Mouse (Mus musculus) limb, embryonic 13.5 days (tissue): ENCODE measurements around the gene Nup98. TPM values are rescaled to one million over a fixed set of nuclear protein-coding genes. Genes with fewer than 3 reads are reported as not detected.

ENCODE experiments used
- ATAC-seq: fragments of 200-750 bp; cut with Nextera tagmentation; 2 replicates; pipeline ENCODE4 v1.8.0; 2017; ENCODE audit warnings: low read depth, moderate number of reproducible peaks, moderate TSS enrichment; ENCODE audit not compliant: low FRiP score
- H3K27ac ChIP-seq: fragments of 300-500 bp; sonication (generic); 2 replicates; pipeline ENCODE4 v1.5.1; 2015; ENCODE audit warnings: inconsistent platforms, mild to moderate bottlenecking, moderate library complexity
- H3K27me3 ChIP-seq: fragments of 300-500 bp; sonication (generic); 2 replicates; pipeline ENCODE4 v1.6.1; 2015; ENCODE audit warnings: mild to moderate bottlenecking, inconsistent platforms
- H3K36me3 ChIP-seq: fragments of 300-500 bp; sonication (generic); 2 replicates; pipeline ENCODE4 v1.6.1; 2015; ENCODE audit warnings: inconsistent platforms, mild to moderate bottlenecking, moderate library complexity
- H3K4me1 ChIP-seq: fragments of 300-500 bp; sonication (generic); 2 replicates; pipeline ENCODE4 v1.6.1; 2015; ENCODE audit warnings: inconsistent platforms
- H3K4me2 ChIP-seq: fragments of 300-500 bp; sonication (generic); replicated peaks from 2 replicates; pipeline ENCODE4 v1.6.1; 2015; ENCODE audit warnings: inconsistent platforms, mild to moderate bottlenecking, moderate library complexity
- H3K4me3 ChIP-seq: fragments of 300-500 bp; sonication (generic); 2 replicates; pipeline ENCODE4 v1.5.1; 2015; ENCODE audit warnings: moderate library complexity, mild to moderate bottlenecking, inconsistent platforms
- H3K9ac ChIP-seq: fragments of 300-500 bp; sonication (generic); 2 replicates; pipeline ENCODE4 v1.6.1; 2015; ENCODE audit warnings: mild to moderate bottlenecking, inconsistent platforms
- H3K9me3 ChIP-seq: fragments of 300-500 bp; sonication (generic); 2 replicates; pipeline ENCODE4 v1.6.1; 2016; ENCODE audit warnings: inconsistent platforms
- WGBS: fragments of 180-500 bp; shearing (Covaris S2); methylation state at CpG from one replicate; pipeline ENCODE4 v1.1.7; 2015; 5-methylcytosine and 5-hydroxymethylcytosine counted together
- polyA plus RNA-seq: library from polyadenylated mRNA; unstranded; fragments of >200 nt; fragmentation: Nextera tagmentation; extraction: Ambion mirVana; gene quantifications from 2 replicates; pipeline ENCODE4 v1.2.1, GENCODE M21; 2015

The Nup98 gene
- polyA plus RNA-seq, 1 experiment from 2014 or later: 42.9 TPM

GRCm38 (mm10) chr7:102226051-102226450 lies 16.1 kb upstream of the Nup98 start:
- H3K4me1 ChIP-seq: peaks cover 6% of the 10 kb centered on the region
- no peak overlapping the region for H3K27ac ChIP-seq
- peaks cover 3% of the 10 kb centered on the region; the same call in 1 of the 2 replicates for H3K9me3 ChIP-seq
- no peak for ATAC-seq
- no peak overlapping the region for H3K4me3 ChIP-seq
- no peak overlapping the region for H3K4me2 ChIP-seq
- WGBS: 94% methylated on average over 6 of the region's 6 CpGs
- H3K27me3 ChIP-seq: no peaks in the 10 kb centered on the region
- no peak overlapping the region; the same call in 1 of the 2 replicates for H3K9ac ChIP-seq
- H3K36me3 ChIP-seq: peaks cover 46% of the 10 kb centered on the region

GRCm38 (mm10) chr7:102223883-102224738 lies 14.1 kb upstream of the Nup98 start:
- H3K27ac ChIP-seq: no peak overlapping the region
- ATAC-seq: no peak
- WGBS: 90% methylated on average over 5 of the region's 5 CpGs

DNA sequence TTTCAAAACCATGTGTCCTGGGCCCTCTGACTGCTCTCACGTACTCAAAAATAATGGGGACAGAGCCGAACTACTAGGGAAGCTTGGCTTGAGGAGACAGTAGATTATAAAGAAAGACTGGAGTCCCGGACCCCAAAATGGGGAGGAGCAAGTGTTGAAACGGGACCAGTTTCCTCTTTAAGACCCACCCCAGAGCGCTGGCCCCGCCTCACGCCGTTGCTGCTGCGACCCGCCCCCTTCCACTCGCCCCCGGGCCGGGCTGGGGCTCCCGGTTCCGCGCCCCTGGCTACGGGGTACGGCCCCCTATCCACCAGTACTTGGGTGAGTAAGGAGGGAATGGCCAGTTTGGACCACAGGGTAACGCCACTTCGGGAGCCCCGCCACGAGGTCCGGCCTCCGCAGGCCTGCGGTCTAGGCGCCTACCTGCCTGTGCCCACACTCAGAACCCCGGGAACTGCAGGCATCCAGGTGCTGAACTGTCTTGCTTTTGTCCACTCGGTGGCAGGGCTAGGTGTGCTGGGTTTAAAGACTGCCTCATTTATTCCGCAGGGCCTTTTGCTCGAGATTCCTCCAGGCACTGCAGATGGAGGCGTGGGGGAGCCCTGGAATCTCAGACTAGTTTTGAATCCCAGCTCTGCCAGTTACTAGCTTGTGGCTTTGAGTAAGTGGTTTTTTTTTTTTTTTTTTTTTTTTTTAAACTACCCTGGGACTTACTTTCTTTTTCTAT lies 13.0 kb upstream of the Nup98 start:
- WGBS: 2% methylated on average over 30 of the region's 31 CpGs
- H3K4me3 ChIP-seq: peak overlapping the region; percentile 73
- H3K27me3 ChIP-seq: no peaks in the 10 kb centered on the region
- peak overlapping the region; percentile 72 for H3K4me2 ChIP-seq
- peak overlapping the region; percentile 80 for H3K27ac ChIP-seq
- no peaks in the 10 kb centered on the region for H3K9me3 ChIP-seq
- ATAC-seq: peak; percentile 82
- peak overlapping the region; percentile 81 for H3K9ac ChIP-seq
- H3K36me3 ChIP-seq: peaks cover 18% of the 10 kb centered on the region
- H3K4me1 ChIP-seq: peaks cover 6% of the 10 kb centered on the region

More at GRCm38 (mm10) chr7:102223883-102224738, 14.1 kb upstream of the Nup98 start:
- Histone ChIP-seq H3K36me3 (peaks cover 27% of the 10 kb centered on the region), H3K9me3 (peaks cover 3% of the 10 kb centered on the region; the same call in 1 of the 2 replicates), H3K4me3 (peak overlapping the region; percentile 73), H3K4me2 (peak overlapping the region; percentile 72), H3K27me3 (no peaks in the 10 kb centered on the region), H3K4me1 (peaks cover 6% of the 10 kb centered on the region), H3K9ac (0 out of 2 replicates have a peak overlapping the region, but pooled peaks have one; percentile 19)

GRCm38 (mm10) chr7:102222336-102222735 lies 12.4 kb upstream of the Nup98 start:
- H3K9me3 ChIP-seq: no peaks in the 10 kb centered on the region
- peaks cover 12% of the 10 kb centered on the region for H3K36me3 ChIP-seq
- peak overlapping the region; percentile 80 for H3K27ac ChIP-seq
- peak; percentile 74 for ATAC-seq
- H3K4me1 ChIP-seq: peaks cover 6% of the 10 kb centered on the region
- H3K4me2 ChIP-seq: peak overlapping the region; percentile 72
- no peaks in the 10 kb centered on the region for H3K27me3 ChIP-seq
- peak overlapping the region; percentile 73 for H3K4me3 ChIP-seq
- H3K9ac ChIP-seq: peak overlapping the region; percentile 81
- 2% methylated on average over 9 of the region's 13 CpGs for WGBS

- H3K4me2 ChIP-seq: peak overlapping the region; percentile 72
- peaks cover 6% of the 10 kb centered on the region for H3K4me1 ChIP-seq
- H3K36me3 ChIP-seq: peaks cover 7% of the 10 kb centered on the region
- H3K4me3 ChIP-seq: no peak overlapping the region
- H3K27ac ChIP-seq: no peak overlapping the region; the same call in 1 of the 2 replicates
- H3K9me3 ChIP-seq: no peaks in the 10 kb centered on the region
- no peak for ATAC-seq
- no peaks in the 10 kb centered on the region for H3K27me3 ChIP-seq
- 44% methylated on average over 1 of the region's 1 CpGs for WGBS
- H3K9ac ChIP-seq: no peak overlapping the region
These were observed 11.9 kb upstream of the Nup98 start for GRCm38 (mm10) chr7:102221899-102222298.

DNA sequence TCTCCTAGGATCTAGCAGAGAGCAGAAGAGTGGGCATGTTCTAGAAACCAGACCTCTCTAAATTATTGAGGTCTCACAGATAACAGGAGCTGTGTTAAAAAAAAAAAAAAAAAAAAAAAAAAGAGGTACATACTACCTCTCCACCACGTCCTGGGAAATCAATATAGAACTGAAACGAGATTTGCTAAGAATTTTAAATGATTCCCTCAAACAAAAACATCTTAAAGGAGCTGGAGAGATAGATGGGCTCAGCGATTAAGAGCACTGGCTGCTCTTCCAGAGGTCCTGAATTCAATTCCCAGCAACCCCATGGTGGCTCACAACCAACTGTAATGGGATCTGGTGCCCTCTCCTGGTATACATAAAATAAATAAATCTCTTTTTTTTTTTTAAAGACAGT lies 1.1 kb upstream of the Nup98 start:
- H3K36me3 ChIP-seq: no peaks in the 10 kb centered on the region
- H3K9me3 ChIP-seq: no peaks in the 10 kb centered on the region
- peaks cover 18% of the 10 kb centered on the region for H3K4me1 ChIP-seq
- H3K9ac ChIP-seq: peak overlapping the region; percentile 70
- ATAC-seq: no peak
- H3K4me3 ChIP-seq: peak overlapping the region; percentile 89
- H3K4me2 ChIP-seq: peak overlapping the region; percentile 71
- no peaks in the 10 kb centered on the region for H3K27me3 ChIP-seq
- 63% methylated on average over 3 of the region's 3 CpGs for WGBS
- H3K27ac ChIP-seq: peak overlapping the region; percentile 89

DNA sequence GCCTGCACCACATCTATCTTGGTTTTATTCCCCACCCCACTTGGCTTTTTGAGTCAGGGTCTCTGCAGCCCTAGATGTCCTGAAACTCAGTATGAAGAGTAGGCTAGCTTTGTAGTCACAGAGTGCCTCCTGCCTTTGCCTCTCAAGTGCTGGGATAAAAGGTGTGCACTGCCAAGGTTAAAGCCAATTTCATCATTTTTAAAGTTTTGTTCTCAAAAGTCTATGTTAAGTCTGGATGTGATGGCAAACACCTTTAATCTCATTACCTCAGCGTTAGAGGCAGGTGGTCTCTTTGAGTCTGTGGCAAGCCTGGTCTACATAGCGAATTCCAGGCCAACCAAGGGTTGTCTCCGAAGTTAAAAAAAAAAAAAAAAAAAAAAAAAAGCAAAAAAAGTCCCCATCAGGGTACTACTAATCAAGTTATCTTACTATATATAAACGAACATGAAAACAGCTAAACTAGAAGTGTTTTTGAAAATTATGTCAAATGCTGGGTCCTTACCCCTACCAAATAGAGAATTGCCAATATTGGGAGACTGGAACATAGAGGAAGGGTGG lies 1.1 kb downstream of the Nup98 start:
- no peaks in the 10 kb centered on the region for H3K9me3 ChIP-seq
- no peaks in the 10 kb centered on the region for H3K27me3 ChIP-seq
- peak overlapping the region; percentile 89 for H3K4me3 ChIP-seq
- no peak overlapping the region for H3K27ac ChIP-seq
- peaks cover 7% of the 10 kb centered on the region; the same call in 1 of the 2 replicates for H3K36me3 ChIP-seq
- peak overlapping the region; percentile 83 for H3K4me2 ChIP-seq
- peaks cover 18% of the 10 kb centered on the region for H3K4me1 ChIP-seq
- no peak for ATAC-seq
- 50% methylated on average over 4 of the region's 4 CpGs for whole genome bisulfite sequencing
- peak overlapping the region; percentile 87 for H3K9ac ChIP-seq

GRCm38 (mm10) chr7:102205646-102206045 lies 4.3 kb downstream of the Nup98 start:
- Histone ChIP-seq H3K9me3 (no peaks in the 10 kb centered on the region), H3K27me3 (no peaks in the 10 kb centered on the region), H3K4me1 (peaks cover 18% of the 10 kb centered on the region), H3K36me3 (peaks cover 7% of the 10 kb centered on the region; the same call in 1 of the 2 replicates), H3K4me2 (no peak overlapping the region), H3K4me3 (no peak overlapping the region), H3K9ac (no peak overlapping the region), H3K27ac (no peak overlapping the region)
- ATAC-seq: no peak
- WGBS: 86% methylated on average over 1 of the region's 1 CpGs

- Histone ChIP-seq H3K4me1 (peaks cover 18% of the 10 kb centered on the region), H3K27me3 (no peaks in the 10 kb centered on the region), H3K9me3 (no peaks in the 10 kb centered on the region), H3K4me2 (no peak overlapping the region), H3K36me3 (peaks cover 7% of the 10 kb centered on the region; the same call in 1 of the 2 replicates), H3K27ac (no peak overlapping the region), H3K4me3 (no peak overlapping the region), H3K9ac (no peak overlapping the region)
- 88% methylated on average over 3 of the region's 3 CpGs for WGBS
- no peak for ATAC-seq
These were observed 5.6 kb downstream of the Nup98 start for GRCm38 (mm10) chr7:102204296-102204857.

DNA sequence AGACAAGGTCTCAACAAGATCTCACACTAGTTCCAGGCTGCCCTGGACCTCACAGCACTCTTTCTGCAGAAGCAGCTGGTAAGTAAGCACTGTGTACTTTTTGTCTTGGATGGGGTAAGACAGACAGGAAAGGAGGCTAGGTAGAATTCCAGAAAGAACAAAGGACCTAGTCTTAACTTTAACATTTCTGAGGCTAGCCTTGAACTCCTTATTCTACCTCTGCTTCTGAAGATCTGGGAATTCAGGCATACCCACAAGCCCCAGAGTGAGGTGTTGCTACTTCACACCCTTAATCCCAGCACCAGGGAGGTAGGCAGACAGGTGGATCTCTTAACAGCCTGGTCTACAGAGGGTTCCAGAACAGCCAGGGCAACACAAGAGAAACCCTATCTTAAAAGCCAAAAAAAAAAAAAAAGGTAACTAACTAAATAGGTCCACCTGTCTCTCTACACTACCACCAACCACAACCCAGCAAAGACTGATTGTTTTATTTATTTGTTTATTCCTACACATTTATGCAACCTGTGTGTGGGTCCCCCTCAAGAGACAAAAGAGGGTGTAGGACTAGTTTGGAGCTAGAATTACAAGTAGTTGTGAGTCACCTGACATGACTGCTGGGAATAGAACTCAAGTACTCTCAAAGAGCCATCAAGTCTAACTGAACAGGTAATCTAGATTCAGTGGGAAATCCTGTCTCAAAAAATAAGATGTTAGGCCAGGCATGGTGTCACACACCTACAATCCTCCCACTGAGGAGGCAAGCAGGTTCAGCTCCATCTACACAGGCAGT lies 8.8 kb downstream of the Nup98 start:
- H3K36me3 ChIP-seq: peaks cover 7% of the 10 kb centered on the region; the same call in 1 of the 2 replicates

DNA sequence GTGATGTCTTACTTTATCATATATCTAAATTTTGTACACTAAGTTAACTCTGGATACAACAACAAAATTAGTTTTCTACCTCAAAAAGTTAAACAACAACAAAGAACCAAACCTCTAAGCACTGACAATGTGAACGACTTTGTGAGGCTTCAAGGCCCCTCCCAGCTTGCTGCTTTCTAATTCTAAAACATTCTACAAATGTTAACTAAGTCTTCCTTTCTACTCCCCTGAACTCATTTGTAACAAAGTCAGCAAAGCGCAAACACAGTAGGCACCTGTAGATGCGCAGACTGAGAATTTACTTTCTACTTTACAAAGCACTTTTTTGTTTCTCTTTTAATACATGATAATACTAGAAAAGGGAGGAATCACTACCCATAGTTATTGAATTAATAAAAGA lies 9.4 kb downstream of the Nup98 start:
- Histone ChIP-seq H3K4me1 (no peaks in the 10 kb centered on the region), H3K36me3 (peaks cover 7% of the 10 kb centered on the region; the same call in 1 of the 2 replicates), H3K9me3 (no peaks in the 10 kb centered on the region), H3K4me3 (no peak overlapping the region), H3K4me2 (no peak overlapping the region), H3K9ac (no peak overlapping the region), H3K27me3 (no peaks in the 10 kb centered on the region), H3K27ac (no peak overlapping the region)
- 86% methylated on average over 3 of the region's 3 CpGs for WGBS
- ATAC-seq: no peak

More for the DNA sequence above, 8.8 kb downstream of the Nup98 start:
- no peaks in the 10 kb centered on the region for H3K9me3 ChIP-seq
- H3K4me3 ChIP-seq: no peak overlapping the region
- no peaks in the 10 kb centered on the region for H3K27me3 ChIP-seq
- no peak overlapping the region for H3K9ac ChIP-seq
- no peaks in the 10 kb centered on the region for H3K4me1 ChIP-seq
- ATAC-seq: no peak
- no peak overlapping the region for H3K27ac ChIP-seq
- no peak overlapping the region for H3K4me2 ChIP-seq
